Mouse (Mus musculus) lung, adult 2 months (tissue): Measurements from ENCODE around the gene Ttpal.

Experiments used
- CTCF ChIP-seq: fragments of 200-500 bp; IDR thresholded peaks from 2 replicates; pipeline ENCODE4 v1.5.1; 2011; ENCODE audit warnings: mild to moderate bottlenecking, low read length, control low read depth; ENCODE audit not compliant: insufficient read depth
- POLR2A ChIP-seq: fragments of 200-500 bp; IDR thresholded peaks from 2 replicates; pipeline ENCODE4 v1.6.1; 2011; ENCODE audit warnings: low read depth, mild to moderate bottlenecking, control low read depth, low read length, borderline replicate concordance; ENCODE audit errors: extremely low read depth

DNA sequence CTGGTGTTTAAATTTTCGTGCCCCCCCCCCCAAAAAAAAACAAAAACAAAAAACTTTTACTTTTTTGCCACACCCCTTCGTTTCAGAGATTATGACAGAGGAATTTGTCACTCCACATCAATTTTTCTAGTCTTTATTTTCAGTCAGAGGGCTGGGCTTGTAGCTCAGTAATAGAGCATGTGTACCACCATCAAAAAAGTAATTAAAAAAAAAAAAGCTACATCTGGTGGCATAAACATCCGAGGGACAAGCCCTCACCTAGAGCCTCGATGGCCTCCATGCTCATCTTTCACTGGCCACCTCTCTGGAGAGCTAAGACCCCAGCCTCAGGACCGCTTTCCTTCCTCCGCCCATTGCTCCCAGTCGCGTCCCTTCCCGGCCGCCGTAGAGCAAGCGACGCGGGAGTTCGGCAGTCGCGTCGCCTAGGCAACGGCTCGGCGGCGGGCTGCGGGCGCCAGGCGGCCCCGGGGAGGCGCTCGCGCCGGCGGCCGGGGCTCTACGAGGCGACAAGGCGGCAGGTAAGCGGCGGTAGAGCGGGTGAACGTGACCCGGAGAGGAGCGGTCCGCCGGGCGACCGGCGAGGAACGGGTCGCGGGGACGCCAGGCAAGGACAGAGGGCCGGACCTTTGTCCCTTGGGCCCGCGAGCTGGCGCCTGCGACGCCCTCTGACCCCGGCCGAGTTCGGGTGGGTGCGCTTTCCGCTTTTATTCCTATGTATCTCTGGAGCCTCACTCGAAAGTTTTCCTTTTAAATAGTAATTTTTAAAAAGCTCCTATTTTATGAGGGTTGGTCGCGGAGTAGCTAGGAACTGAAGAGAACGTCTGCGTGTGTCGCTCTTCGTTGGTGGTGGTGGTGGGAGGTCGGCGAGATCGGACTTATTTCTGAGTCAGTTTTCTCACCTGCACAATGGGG lies 56.1 kb downstream of the Ttpal start, which contains the start of gene Pkig:
- TF ChIP-seq POLR2A (peak; percentile 11; the same call in 1 of the 2 replicates), CTCF (no peak)
